Mouse (Mus musculus): ENCODE measurements around the gene Gm28372.

GRCm38 (mm10) chr2:130365211-130366094, 39.6 kb upstream of the Gm28372 start:
- TF ChIP-seq POLR2A (IDR thresholded peaks at IDR 0.05; ENCODE audit: borderline replicate concordance, insufficient read depth, low read length) (no peak), CTCF (IDR thresholded peaks at IDR 0.05; ENCODE audit: borderline replicate concordance, insufficient read depth, low read depth, low read length) (no peak)

Measured in cerebellum, adult 2 months (tissue).